Mouse (Mus musculus) yolk sac, embryonic 10.5 days (tissue): ENCODE measurements around the gene Sin3a.
A peak's percentile ranks its signal among the peaks of the same experiment; 100 is the strongest.

Experiments
- DNase-seq: peaks from one replicate; pipeline ENCODE4 v3.0.0-alpha.2; 2017; ENCODE audit warnings: low spot score

The Sin3a gene

DNA sequence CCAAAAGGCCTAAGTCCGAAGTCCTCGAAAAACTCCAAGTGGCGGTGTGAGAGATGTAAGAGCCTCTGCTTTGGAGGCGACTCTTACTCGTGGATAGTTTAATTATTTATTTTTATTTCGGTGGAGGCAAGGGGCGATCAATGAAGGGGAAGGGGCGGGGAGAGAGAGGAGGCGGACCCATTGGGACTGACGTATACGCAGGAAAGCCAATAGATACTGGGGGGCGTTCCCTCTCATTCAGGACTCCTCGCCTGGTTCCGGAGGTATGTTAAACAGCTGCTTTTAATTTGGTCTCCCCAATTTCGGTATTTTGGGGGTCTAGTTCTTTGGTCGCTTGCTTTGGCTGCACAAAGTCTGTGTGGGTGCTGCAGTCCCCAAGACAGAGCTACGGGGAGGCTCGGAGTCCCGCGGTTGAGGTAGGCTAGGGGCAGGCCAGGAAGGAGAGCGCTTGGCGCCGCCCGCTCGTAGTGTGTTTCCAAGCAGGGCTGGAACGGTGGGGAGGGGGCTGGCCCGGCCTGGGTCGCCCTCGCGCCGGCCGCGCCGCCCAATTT lies at the start of gene Sin3a:
Sin3a (plus strand) TSS at position 240 of the 551 bp plus-strand sequence.
- peak; percentile 92 for DNase-seq

GRCm38 (mm10) chr9:57031756-57032155 lies 40.1 kb upstream of the Sin3a start:
- DNase-seq: no peak

DNA sequence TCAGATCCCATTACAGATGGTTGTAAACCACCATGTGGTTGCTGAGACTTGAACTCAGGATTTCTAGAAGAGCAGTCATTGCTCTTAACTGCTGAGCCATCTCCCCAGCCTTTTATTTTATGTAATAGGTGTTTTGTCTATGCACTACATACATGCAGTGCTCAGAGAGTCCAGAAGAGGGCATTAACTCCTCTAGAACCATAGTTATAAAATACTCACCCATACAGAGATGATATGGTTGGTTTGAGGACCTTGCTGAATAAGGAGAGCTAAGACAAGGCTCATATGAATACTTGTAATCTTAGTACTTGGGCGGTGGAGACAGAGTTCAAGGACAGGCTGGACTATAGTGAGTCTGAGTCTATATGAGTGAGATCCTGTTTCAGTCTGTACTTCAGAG lies 15.6 kb upstream of the Sin3a start:
- DNase-seq: no peak

DNA sequence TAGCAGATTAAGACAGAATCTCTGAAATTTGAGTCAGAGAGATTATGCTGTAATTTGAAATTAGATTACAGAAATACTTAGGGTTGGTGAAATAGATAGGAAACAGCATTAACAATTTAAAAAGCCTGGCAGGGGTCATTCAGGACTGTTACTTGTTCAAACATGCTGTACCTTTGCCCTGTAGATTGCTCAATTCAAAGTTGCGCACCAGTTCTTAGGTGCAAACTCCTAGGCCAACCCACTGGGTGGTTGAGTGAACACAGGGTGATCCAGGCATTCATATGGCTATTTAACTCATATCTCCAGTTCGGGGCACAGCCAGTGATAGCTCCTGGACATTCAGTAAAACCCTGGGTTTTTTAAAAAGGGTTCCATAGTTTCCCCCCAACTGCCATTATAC lies 7.7 kb upstream of the Sin3a start:
- DNase-seq: peak; percentile 72

GRCm38 (mm10) chr9:57068266-57068665 lies 3.6 kb upstream of the Sin3a start:
- peak; percentile 64 for DNase-seq

DNA sequence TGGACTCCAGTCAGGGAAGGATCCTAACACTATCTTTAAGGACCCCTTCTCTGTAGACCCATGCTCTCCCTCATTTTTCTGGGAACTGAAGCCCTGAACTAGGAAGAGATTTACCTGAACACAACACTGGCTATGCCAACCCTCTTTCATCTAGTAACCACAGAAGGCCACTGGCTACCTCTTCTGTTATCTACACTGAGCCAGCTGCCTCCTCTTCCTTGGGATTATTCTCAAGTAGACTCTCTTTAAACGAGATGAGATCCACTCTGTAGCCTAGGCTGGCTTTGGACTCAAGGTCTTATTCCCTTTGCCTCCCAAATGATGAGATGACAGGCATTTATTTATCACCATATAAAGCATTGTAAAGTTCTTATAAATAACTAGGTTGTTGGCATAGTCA lies 1.6 kb upstream of the Sin3a start:
- no peak for DNase-seq

DNA sequence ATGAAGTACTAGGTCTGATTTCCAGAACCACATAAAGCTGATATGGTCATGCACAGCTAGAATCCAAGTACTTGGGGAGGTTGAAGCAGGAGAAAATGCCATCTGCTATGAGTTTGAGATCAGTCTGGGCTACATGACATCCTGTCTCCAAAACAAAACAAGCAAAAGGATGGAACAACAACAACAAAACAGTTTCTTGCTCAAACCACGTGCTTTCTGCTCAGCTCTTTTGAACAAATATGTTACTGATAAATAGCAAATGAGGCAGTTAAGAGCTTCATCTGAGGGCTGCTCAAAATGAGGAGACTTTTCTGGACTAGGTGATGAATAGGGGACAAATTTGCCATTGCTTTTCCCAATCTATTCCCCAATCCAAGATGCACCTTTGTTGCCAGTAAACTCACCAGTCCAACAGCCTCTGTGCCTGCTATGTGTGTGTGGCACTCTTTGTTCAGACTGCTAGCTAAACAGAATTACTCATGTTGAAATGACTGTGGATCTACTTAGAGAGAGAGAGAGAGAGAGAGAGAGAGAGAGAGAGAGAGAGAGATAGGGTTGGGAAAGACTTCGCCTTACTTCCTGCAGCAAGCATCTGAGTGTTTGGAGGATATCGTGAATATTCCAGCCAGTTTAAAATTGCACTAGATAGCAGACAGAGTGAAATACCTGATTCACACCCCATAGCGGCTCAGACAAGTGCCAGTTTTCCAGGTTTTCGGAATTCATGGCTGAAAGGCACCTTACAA lies 867 bp upstream of the Sin3a start:
- DNase-seq: peak; percentile 25

GRCm38 (mm10) chr9:57072526-57072988 lies 717 bp downstream of the Sin3a start:
- DNase-seq: no peak

GRCm38 (mm10) chr9:57072989-57073789 lies 1.3 kb downstream of the Sin3a start:
- peak; percentile 99 for DNase-seq

GRCm38 (mm10) chr9:57073790-57074094 lies 1.9 kb downstream of the Sin3a start:
- no peak for DNase-seq

DNA sequence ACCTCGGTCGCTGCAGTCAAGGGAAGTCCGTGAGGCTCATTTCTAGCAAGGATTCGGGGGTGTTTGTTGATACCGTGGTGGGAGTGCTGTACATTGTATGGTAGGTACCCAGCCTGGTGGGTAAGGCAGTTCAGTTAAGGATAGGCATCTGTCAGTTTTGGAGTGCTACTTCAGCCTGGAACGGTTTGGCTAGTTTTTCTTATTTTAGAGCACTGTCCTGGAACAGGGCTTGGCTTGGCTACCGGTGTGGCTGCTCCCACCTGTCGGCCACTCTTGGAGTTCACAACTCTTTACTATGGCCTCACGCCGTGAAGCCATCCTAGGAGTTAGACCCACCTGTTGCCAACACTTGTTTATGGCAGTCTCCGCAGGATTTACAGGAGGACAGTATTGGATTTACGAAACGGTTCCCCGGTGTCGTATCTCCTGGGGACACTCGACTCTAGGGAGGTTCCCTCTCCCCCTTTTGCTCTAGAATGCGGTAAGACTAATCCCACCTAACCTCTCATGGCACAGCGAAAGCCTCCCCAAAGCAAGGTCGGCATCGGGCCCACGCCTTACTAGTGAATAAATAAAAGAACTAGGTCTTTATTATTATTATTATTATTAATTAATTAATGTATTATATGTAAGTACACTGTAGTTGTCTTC lies 2.5 kb downstream of the Sin3a start:
- DNase-seq: peak; percentile 55

DNA sequence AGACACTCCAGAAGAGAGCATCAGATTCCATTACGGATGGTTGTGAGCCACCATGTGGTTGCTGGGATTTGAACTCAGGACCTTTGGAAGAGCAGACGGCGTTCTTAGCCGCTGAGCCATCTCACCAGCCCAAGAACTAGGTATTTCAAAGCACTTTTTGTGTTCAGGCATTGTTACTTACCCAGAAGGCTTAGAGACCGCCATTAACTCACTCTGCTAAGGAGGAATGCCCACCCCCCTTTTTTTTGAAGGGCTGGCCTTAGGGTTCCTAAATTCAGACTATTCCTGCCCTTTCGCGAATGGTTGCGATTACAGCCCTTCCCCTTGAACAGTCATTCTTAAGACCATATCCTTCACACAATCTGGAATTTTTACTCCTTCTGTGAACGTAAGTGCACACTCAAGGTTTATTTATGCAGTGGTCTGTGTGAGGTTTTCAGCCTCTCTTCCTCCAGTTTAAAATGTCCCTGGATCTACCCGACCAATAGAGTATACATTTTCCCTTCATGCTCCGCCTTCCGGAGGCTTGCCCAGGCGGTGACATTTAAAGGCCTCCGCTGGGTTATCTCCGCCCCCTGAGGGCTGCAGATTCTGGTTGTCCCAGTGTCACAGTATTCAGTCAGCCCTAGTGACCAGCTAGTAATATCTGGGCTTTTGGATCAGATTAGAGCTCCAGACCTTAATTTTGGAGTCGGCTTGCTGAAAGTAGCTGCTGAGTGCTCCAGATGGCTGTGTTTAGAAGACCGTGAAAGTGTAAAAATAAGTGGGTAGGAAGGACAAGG lies 3.2 kb downstream of the Sin3a start:
- DNase-seq: peak; percentile 79

DNA sequence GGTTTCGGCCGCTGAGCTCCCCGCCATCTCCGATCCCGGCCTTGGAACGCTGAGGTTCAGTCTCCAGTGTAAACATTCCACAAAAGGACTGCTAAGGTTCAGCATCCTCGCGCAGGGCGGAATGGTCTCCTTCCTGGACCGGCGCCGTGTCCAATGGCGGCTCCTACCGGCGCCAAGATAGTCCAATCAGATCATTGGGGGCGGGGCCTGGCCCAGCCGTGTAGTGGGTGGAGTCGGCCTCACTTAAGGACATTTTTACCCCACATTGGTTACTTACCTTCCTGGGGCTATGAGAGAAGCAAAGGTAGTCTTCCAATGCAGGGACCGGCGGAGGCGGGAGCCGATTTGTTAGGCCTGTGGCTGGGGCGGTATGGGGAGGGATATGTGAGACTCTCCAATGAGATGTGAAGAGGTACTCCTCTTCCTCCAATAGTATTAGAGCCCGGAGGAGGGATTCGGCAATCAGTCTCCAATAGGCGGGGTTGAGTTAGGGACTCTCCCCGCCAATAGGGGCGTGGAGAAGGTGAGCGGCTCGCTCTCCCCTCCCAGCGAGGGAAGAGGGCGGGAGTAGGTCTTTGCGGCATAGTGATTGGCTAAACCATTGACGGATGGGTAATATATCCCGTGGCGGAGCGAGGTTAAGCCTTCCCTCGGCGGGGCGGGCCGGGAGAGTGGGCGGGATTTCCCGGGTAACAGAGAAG lies 4.0 kb downstream of the Sin3a start:
- peak; percentile 100 for DNase-seq

DNA sequence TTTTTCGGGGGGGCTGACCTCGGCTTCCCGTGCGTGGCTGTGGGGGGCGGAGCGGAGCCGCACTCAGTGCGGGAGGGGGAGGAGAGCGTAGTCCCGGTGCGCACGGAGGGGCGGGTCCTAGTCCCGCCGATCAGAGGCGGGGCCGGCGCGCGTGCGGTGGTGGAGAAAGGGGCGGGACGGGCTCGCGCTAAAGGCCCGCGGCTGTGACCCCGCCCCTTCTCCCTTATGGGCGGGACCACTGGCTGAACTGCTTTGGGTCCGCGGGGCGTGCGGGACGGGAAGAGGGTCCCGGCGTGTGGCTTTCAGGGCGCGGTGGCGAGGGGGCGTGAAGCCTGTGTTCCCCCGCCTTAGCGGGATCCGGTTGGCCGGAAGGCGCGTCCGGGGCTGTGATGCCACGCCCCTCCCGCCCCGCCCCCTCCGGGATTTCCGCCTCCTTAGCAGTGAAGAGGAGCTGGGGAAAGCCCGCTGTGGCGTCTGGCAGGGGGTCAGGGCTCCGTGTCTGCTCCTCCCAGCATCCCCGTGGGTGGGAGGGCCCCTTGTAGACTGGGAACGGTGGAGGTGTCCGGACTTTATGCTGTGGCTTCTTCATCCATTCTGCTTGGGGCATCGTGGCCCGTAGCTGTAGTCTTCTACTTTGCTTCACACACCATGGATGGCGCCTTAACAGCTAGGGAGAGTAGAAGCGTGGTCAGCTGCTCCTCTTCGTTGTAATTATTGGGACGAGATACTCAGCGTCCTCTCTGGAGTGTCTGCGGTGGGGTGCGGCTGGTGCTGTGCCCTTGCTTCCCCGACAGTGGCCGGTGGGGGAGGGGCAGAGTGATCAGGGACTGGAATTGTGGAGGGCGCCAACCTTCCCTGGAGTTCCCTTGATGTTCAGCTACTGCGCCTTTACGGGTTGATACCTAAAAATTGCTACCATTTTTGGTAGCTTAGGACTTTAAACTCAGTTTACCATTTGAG lies 5.1 kb downstream of the Sin3a start:
- peak; percentile 95 for DNase-seq

DNA sequence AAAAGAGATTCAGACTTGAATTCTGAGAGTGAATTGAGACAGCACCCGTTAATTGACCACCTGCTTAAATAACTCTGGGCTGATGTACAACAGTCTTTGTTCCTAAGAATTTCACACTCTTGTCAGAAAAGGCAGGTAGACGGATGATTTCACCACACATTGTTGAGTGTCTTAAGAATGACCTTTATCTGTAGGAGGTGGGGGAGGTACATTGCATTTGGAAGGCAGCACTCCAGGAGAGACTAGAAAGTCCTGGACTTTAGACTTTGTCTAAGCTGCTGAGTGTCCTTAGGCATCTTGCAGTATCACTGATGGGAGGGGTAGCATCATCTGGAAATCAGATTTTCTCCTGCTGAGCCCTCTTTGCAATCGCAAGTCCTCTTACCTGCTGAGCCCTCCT lies 10.4 kb downstream of the Sin3a start:
- peak; percentile 72 for DNase-seq

DNA sequence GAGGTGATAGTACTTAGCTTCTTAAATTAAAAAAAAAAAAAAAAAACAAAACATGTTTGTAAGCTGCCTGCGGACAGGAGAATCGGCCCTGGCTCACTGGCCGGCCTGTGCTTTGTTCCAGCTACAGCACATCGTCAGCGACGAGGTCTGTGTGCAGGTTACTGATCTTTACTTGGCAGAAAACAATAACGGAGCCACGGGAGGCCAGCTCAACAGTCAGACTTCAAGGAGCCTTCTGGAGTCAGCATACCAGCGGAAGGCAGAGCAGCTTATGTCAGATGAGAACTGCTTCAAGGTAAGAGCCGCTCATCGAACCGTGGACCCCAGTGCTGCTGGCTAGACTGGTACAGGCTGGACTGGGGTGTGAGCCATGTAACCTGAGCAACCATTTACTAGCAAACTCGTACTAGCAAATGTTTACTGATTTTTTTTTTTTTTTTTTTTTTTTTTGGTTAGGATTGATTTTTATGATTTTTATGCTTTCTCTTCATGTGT lies 45.5 kb downstream of the Sin3a start:
- no peak for DNase-seq

DNA sequence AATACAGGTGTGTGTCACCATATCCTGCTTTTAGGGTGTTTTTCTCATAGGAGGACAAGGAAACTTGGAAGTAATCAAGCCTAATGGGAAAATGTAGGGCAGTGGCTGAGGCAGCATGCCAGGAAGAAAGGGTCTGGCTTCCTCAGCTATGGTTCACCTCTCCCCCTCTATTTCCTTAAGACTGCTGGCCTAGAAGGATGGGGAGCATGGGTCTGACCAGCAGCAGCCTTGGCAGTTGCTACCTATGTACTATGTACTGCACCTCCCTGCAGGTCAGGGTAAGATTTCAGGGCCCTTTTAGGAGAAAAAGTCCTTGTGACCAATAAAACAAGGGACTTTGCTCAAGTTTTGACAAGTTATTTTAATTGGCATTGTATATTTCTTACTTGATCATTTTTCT lies 57.8 kb downstream of the Sin3a start:
- no peak for DNase-seq

- DNase-seq: peak; percentile 92
These were observed 59.0 kb downstream of the Sin3a start, which contains the start of gene Man2c1 for GRCm38 (mm10) chr9:57130577-57131433. Gene Man2c1, plus strand, starts transcription at chr9:57130690.

DNA sequence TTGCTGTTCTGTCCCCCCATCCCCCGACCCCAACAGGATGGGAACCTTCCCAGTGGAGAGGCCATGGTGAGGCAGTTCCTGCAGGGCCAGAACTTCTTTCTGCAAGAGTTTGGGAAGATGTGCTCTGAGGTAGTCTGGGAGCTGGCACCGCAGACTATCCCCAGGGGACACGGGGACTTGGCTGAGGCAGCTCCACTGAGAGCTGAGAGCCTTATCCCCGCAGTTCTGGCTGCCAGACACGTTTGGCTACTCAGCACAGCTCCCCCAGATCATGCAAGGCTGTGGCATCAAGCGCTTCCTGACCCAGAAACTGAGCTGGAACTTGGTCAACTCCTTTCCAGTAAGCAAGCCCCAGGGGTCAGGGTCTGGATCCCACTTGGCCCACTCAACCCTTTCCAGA lies 65.4 kb downstream of the Sin3a start:
- no peak for DNase-seq
